Mouse (Mus musculus) ES-E14 (cell line): ENCODE results near the gene Mocs1. TPM values are rescaled to one million over a fixed set of nuclear protein-coding genes. Genes with fewer than 3 reads are reported as not detected.

Experiments used
- DNase-seq: peaks from one replicate; pipeline ENCODE4 v3.0.0-alpha.2; 2013; ENCODE audit warnings: low read depth, low spot score
- H3K27ac ChIP-seq: 2 replicates; pipeline ENCODE4 v1.5.1; 2012; ENCODE audit warnings: low read depth, mild to moderate bottlenecking, low read length, moderate library complexity, mixed read lengths; ENCODE audit not compliant: poor library complexity, insufficient read depth, severe bottlenecking
- H3K36me3 ChIP-seq: 2 replicates; pipeline ENCODE4 v1.6.1; 2012; ENCODE audit warnings: mild to moderate bottlenecking, low read length, moderate library complexity, mixed read lengths; ENCODE audit not compliant: control insufficient read depth, poor library complexity, insufficient read depth, severe bottlenecking
- H3K4me1 ChIP-seq, 2 experiments: fragments of 150-350 bp in 1 of 2; sonication (generic) in 1 of 2; 2 replicates each; pipeline ENCODE4 v1.6.1; 2012; ENCODE audit warnings: low read length in 2 of 2, mild to moderate bottlenecking in 1 of 2, mixed read lengths in 1 of 2; ENCODE audit not compliant: control insufficient read depth in 2 of 2, insufficient read depth in 2 of 2, poor library complexity in 1 of 2
- H3K4me3 ChIP-seq, 2 experiments: fragments of 150-350 bp in 1 of 2; sonication (generic) in 1 of 2; 2 replicates each; pipeline ENCODE4 v1.5.1; 2012; ENCODE audit warnings: low read length in 2 of 2, low read depth in 1 of 2, mild to moderate bottlenecking in 1 of 2, mixed read lengths in 1 of 2; ENCODE audit not compliant: insufficient read depth in 1 of 2, poor library complexity in 1 of 2, severe bottlenecking in 1 of 2
- H3K9ac ChIP-seq: 2 replicates; pipeline ENCODE4 v1.6.1; 2012; ENCODE audit warnings: low read depth, mild to moderate bottlenecking, low read length, mixed read lengths; ENCODE audit not compliant: poor library complexity, insufficient read depth, severe bottlenecking
- H3K9me3 ChIP-seq: fragments of 150-350 bp; sonication (generic); 2 replicates; pipeline ENCODE4 v1.6.1; 2012; ENCODE audit warnings: low read depth, mild to moderate bottlenecking, low read length; ENCODE audit not compliant: control insufficient read depth, insufficient read depth
- CHD2 ChIP-seq: IDR thresholded peaks from 2 replicates; pipeline ENCODE4 v1.6.1; 2014; ENCODE audit warnings: mild to moderate bottlenecking, low read depth, low read length, inconsistent platforms
- HCFC1 ChIP-seq: IDR thresholded peaks from 2 replicates; pipeline ENCODE4 v1.6.1; 2012; ENCODE audit warnings: low read length, inconsistent platforms, borderline replicate concordance; ENCODE audit not compliant: insufficient read depth
- MAFK ChIP-seq: IDR thresholded peaks from 2 replicates; pipeline ENCODE4 v1.6.1; 2014; ENCODE audit warnings: mild to moderate bottlenecking, low read depth, low read length, inconsistent platforms; ENCODE audit not compliant: insufficient read depth
- ZC3H11A ChIP-seq: IDR thresholded peaks from 2 replicates; pipeline ENCODE4 v1.6.1; 2012; ENCODE audit warnings: low read depth, mild to moderate bottlenecking, inconsistent platforms, low read length, borderline replicate concordance
- ZNF384 ChIP-seq: IDR thresholded peaks from 2 replicates; pipeline ENCODE4 v1.6.1; 2012; ENCODE audit warnings: low read depth, low read length, inconsistent platforms
- in situ Hi-C, 2 experiments: fragments of 600-800 bp; cut with MboI; formaldehyde crosslinking; loops; one replicate each; pipeline ENCODE4 v1.15.1; 2025; ENCODE audit warnings: low sequenced_read_pairs in 2 of 2, inconsistent platforms in 1 of 2; ENCODE audit not compliant: unreplicated experiment in 2 of 2
- total RNA-seq: library from RNA; depleted of rRNA; stranded (reverse); fragments of 300-350 nt; gene quantifications from 2 replicates; pipeline ENCODE4 v1.2.3, GENCODE M21; 2012; rRNA removed

The Mocs1 gene
- total RNA-seq, result 6.4 and 6.9 TPM in 2 replicates

GRCm38 (mm10) chr17:49428239-49428688 lies at the start of gene Mocs1:
TSS of gene Mocs1 (plus strand) at chr17:49428362.
- Histone ChIP-seq H3K4me1 (peaks cover 3 to 9% of the 10 kb centered on the region in 2 experiments; a peak in 3 of 4 replicates), H3K27ac (no peak within 1 kb of the TSS), H3K4me3 (peak within 1 kb of the TSS; percentile 78 to 79), H3K36me3 (no peaks in the 10 kb centered on the region), H3K9ac (peak within 1 kb of the TSS; percentile 89), H3K9me3 (no peaks in the 10 kb centered on the region)
- TF ChIP-seq HCFC1 (peak; percentile 92), ZC3H11A (no peak), MAFK (no peak), ZNF384 (no peak), CHD2 (peak; percentile 52; the same call in 1 of the 2 replicates)
- DNase-seq, result peak; percentile 89
- in situ Hi-C loops, result no loop called here

GRCm38 (mm10) chr17:49379645-49380044 lies 48.5 kb upstream of the Mocs1 start:
- TF ChIP-seq CHD2 (no peak), ZNF384 (no peak), ZC3H11A (no peak), HCFC1 (no peak), MAFK (no peak)
- Histone ChIP-seq H3K9me3 (no peaks in the 10 kb centered on the region), H3K9ac (no peak overlapping the region), H3K4me3 (no peak overlapping the region), H3K36me3 (no peaks in the 10 kb centered on the region), H3K4me1 (no peaks in the 10 kb centered on the region), H3K27ac (no peak overlapping the region)
- DNase-seq, result no peak
- in situ Hi-C loops, result no loop called here

- DNase-seq, result no peak
- H3K9me3 ChIP-seq, result no peaks in the 10 kb centered on the region
- H3K4me3 ChIP-seq, result no peak overlapping the region
- in situ Hi-C loops, result no loop called here
- no peaks in the 10 kb centered on the region for H3K4me1 ChIP-seq
- no peak overlapping the region for H3K27ac ChIP-seq
- no peak overlapping the region for H3K9ac ChIP-seq
- no peaks in the 10 kb centered on the region for H3K36me3 ChIP-seq
- TF ChIP-seq ZNF384, result no peak
- no peak for TF ChIP-seq CHD2
- TF ChIP-seq MAFK, result no peak
- TF ChIP-seq HCFC1, result no peak
- TF ChIP-seq ZC3H11A, result no peak
Observed at GRCm38 (mm10) chr17:49384217-49384943, 43.8 kb upstream of the Mocs1 start.

GRCm38 (mm10) chr17:49387741-49388140 lies 40.4 kb upstream of the Mocs1 start:
- Histone ChIP-seq H3K36me3 (no peaks in the 10 kb centered on the region), H3K4me1 (no peaks in the 10 kb centered on the region), H3K4me3 (no peak overlapping the region), H3K9ac (no peak overlapping the region), H3K27ac (no peak overlapping the region), H3K9me3 (no peaks in the 10 kb centered on the region)
- in situ Hi-C loops, result no loop called here
- no peak for TF ChIP-seq MAFK
- no peak for TF ChIP-seq ZC3H11A
- TF ChIP-seq HCFC1, result no peak
- TF ChIP-seq ZNF384, result no peak
- no peak for TF ChIP-seq CHD2
- DNase-seq, result no peak
